Mouse (Mus musculus): ENCODE measurements around the gene Fam184a.

- TF ChIP-seq CTCF (IDR thresholded peaks at IDR 0.05; ENCODE audit: borderline replicate concordance, extremely low read depth, insufficient read depth, insufficient read length) (peak; percentile 12; the same call in 1 of the 2 replicates), POLR2A (IDR thresholded peaks at IDR 0.05; ENCODE audit: borderline replicate concordance, extremely low read depth, insufficient read depth, insufficient read length, poor library complexity, severe bottlenecking) (peak; percentile 64; the same call in 1 of the 2 replicates)
These were observed 121.5 kb downstream of the Fam184a start for GRCm38 (mm10) chr10:53629247-53629917.
